Mouse (Mus musculus): ENCODE measurements around the gene Plcd1. TPM values are rescaled to one million over a fixed set of nuclear protein-coding genes. Genes with fewer than 3 reads are reported as not detected.

Plcd1 gene
- 9.9 and 10.2 TPM in 2 replicates for polyA plus RNA-seq (2021; fragmentation: Nextera tagmentation)
- long read RNA-seq, experiment 1, transcript Plcd1-201 (15 exons, 2,657 nt): major isoform, 22 of 27 reads
- long read RNA-seq, experiment 1, partial matches to known transcripts: 1 of 27 reads
- long read RNA-seq, experiment 1, other reads (novel, unspliced or antisense): 4 of 27 reads
- long read RNA-seq, experiment 2, transcript Plcd1-201 (15 exons, 2,657 nt): major isoform, 42 of 57 reads
- long read RNA-seq, experiment 2, partial matches to known transcripts: 2 of 57 reads
- long read RNA-seq, experiment 2, other reads (novel, unspliced or antisense): 10 of 57 reads

GRCm38 (mm10) chr9:119093419-119094295 is at the start of gene Plcd1:
Gene Plcd1, minus strand, starts transcription at chr9:119093502.

GRCm38 (mm10) chr9:119101992-119102782 is 8.9 kb upstream of the Plcd1 start, which contains the start of gene Dlec1:
Gene Dlec1, plus strand, starts transcription at chr9:119102478.

GRCm38 (mm10) chr9:119052154-119052944 is 41.0 kb downstream of the Plcd1 start, which contains the start of gene Vill:
Gene Vill, plus strand, starts transcription at chr9:119052778.

Small RNA genes lying within 50 kb of the gene (microRNA-seq; reads per million reads assigned to microRNA genes)
- 4.1 reads per million, percentile 15 among the genes with 10 or more reads in this experiment for gene Mir26a-1

Other genes with a start within 250 kb of the Plcd1 start
- 4.7 and 9.1 TPM in 2 replicates for gene Ctdspl, start 167.0 kb downstream of the Plcd1 start, polyA plus RNA-seq (2021; fragmentation: Nextera tagmentation)
- 0.93 and 0.98 TPM in 2 replicates for gene Vill, start 40.7 kb downstream of the Plcd1 start, polyA plus RNA-seq (2021; fragmentation: Nextera tagmentation)
- 1.3 and 1.7 TPM in 2 replicates for gene Dlec1, start 9.0 kb upstream of the Plcd1 start, polyA plus RNA-seq (2021; fragmentation: Nextera tagmentation)
- gene Acaa1b, start 63.6 kb upstream of the Plcd1 start, polyA plus RNA-seq (2021; fragmentation: Nextera tagmentation): 0.83 and 1.2 TPM in 2 replicates
- not detected in 2 replicates for gene Gm47289, start 65.7 kb upstream of the Plcd1 start, polyA plus RNA-seq (2021; fragmentation: Nextera tagmentation)
- gene Slc22a13, start 115.6 kb upstream of the Plcd1 start, polyA plus RNA-seq (2021; fragmentation: Nextera tagmentation): not detected in 2 replicates
- gene Oxsr1, start 228.9 kb upstream of the Plcd1 start, polyA plus RNA-seq (2021; fragmentation: Nextera tagmentation): 1.9 and 3.2 TPM in 2 replicates
- gene Acaa1a, start 246.2 kb upstream of the Plcd1 start, polyA plus RNA-seq (2021; fragmentation: Nextera tagmentation): 121 and 122 TPM in 2 replicates
- 5.0 and 5.9 TPM in 2 replicates for gene Myd88, start 247.9 kb upstream of the Plcd1 start, polyA plus RNA-seq (2021; fragmentation: Nextera tagmentation)

Data from layer of hippocampus, adult 6 months (tissue).